Mouse (Mus musculus): ENCODE data around the gene Rhobtb3. TPM values are rescaled to one million over a fixed set of nuclear protein-coding genes. Genes with fewer than 3 reads are reported as not detected.

The Rhobtb3 gene
- polyA plus RNA-seq, 1 experiment from 2014 or later, result 29.7 TPM

- no peak overlapping the region for H3K4me3 ChIP-seq (replicated peaks)
- no peak overlapping the region for H3K9ac ChIP-seq
- H3K27me3 ChIP-seq (replicated peaks), result no peaks in the 10 kb centered on the region
- no peak overlapping the region for H3K4me2 ChIP-seq
- no peaks in the 10 kb centered on the region for H3K9me3 ChIP-seq
- H3K36me3 ChIP-seq, result no peaks in the 10 kb centered on the region
- WGBS, result 84% methylated on average over 5 of the region's 5 CpGs
- H3K27ac ChIP-seq, result no peak overlapping the region
- no peak for ATAC-seq (ENCODE audit: insufficient read depth, low FRiP score, low read depth)
- H3K4me1 ChIP-seq, result peaks cover 9% of the 10 kb centered on the region; the same call in 1 of the 2 replicates
These were observed 100.4 kb downstream of the Rhobtb3 start for GRCm38 (mm10) chr13:75843331-75843730.

GRCm38 (mm10) chr13:75841950-75842349, 101.8 kb downstream of the Rhobtb3 start:
- Histone ChIP-seq H3K36me3 (no peaks in the 10 kb centered on the region), H3K9ac (no peak overlapping the region), H3K4me3 (replicated peaks) (peak overlapping the region; percentile 60), H3K9me3 (no peaks in the 10 kb centered on the region), H3K27ac (no peak overlapping the region), H3K4me1 (peaks cover 9% of the 10 kb centered on the region; the same call in 1 of the 2 replicates), H3K4me2 (peak overlapping the region; percentile 68), H3K27me3 (replicated peaks) (no peaks in the 10 kb centered on the region)
- no peak for ATAC-seq (ENCODE audit: insufficient read depth, low FRiP score, low read depth)
- 71% methylated on average over 3 of the region's 3 CpGs for WGBS

- H3K4me3 ChIP-seq (replicated peaks), result peak overlapping the region; percentile 60
- no peak for ATAC-seq (ENCODE audit: insufficient read depth, low FRiP score, low read depth)
- peak overlapping the region; percentile 68 for H3K4me2 ChIP-seq
- WGBS, result 36% methylated on average over 6 of the region's 6 CpGs
- no peaks in the 10 kb centered on the region for H3K9me3 ChIP-seq
- H3K4me1 ChIP-seq, result peaks cover 9% of the 10 kb centered on the region; the same call in 1 of the 2 replicates
- H3K36me3 ChIP-seq, result no peaks in the 10 kb centered on the region
- H3K9ac ChIP-seq, result peak overlapping the region; percentile 34; the same call in 1 of the 2 replicates
- H3K27me3 ChIP-seq (replicated peaks), result no peaks in the 10 kb centered on the region
- H3K27ac ChIP-seq, result peak overlapping the region; percentile 87
These were observed 102.9 kb downstream of the Rhobtb3 start for GRCm38 (mm10) chr13:75840752-75841285.

GRCm38 (mm10) chr13:75839719-75840481, 103.8 kb downstream of the Rhobtb3 start, which contains the start of gene Glrx:
Gene Glrx (plus strand): TSS chr13:75839868.
- WGBS, result 0% methylated on average over 12 of the region's 12 CpGs
- Histone ChIP-seq H3K27me3 (replicated peaks) (no peaks in the 10 kb centered on the region), H3K4me3 (replicated peaks) (peak within 1 kb of the TSS; percentile 60), H3K36me3 (no peaks in the 10 kb centered on the region), H3K9me3 (no peaks in the 10 kb centered on the region), H3K27ac (peak within 1 kb of the TSS; percentile 87), H3K4me2 (peak within 1 kb of the TSS; percentile 68), H3K9ac (peak within 1 kb of the TSS; percentile 34), H3K4me1 (peaks cover 9% of the 10 kb centered on the region; the same call in 1 of the 2 replicates)
- ATAC-seq (ENCODE audit: insufficient read depth, low FRiP score, low read depth), result peak; percentile 82

GRCm38 (mm10) chr13:75838506-75838905, 105.2 kb downstream of the Rhobtb3 start:
- H3K27me3 ChIP-seq (replicated peaks), result no peaks in the 10 kb centered on the region
- H3K9ac ChIP-seq, result no peak overlapping the region
- H3K27ac ChIP-seq, result no peak overlapping the region
- peaks cover 9% of the 10 kb centered on the region; the same call in 1 of the 2 replicates for H3K4me1 ChIP-seq
- no peaks in the 10 kb centered on the region for H3K9me3 ChIP-seq
- H3K4me3 ChIP-seq (replicated peaks), result no peak overlapping the region
- H3K4me2 ChIP-seq, result no peak overlapping the region
- ATAC-seq (ENCODE audit: insufficient read depth, low FRiP score, low read depth), result no peak
- H3K36me3 ChIP-seq, result no peaks in the 10 kb centered on the region
- 87% methylated on average over 4 of the region's 4 CpGs for WGBS

GRCm38 (mm10) chr13:75835461-75835860, 108.3 kb downstream of the Rhobtb3 start:
- Histone ChIP-seq H3K27me3 (replicated peaks) (no peaks in the 10 kb centered on the region), H3K4me1 (0 out of 2 replicates have a peak, but pooled peaks cover 2% of the 10 kb centered on the region), H3K27ac (peak overlapping the region; percentile 0; the same call in 1 of the 2 replicates), H3K9me3 (no peaks in the 10 kb centered on the region), H3K36me3 (no peaks in the 10 kb centered on the region), H3K9ac (no peak overlapping the region), H3K4me3 (replicated peaks) (no peak overlapping the region), H3K4me2 (no peak overlapping the region)
- peak; percentile 35 for ATAC-seq (ENCODE audit: insufficient read depth, low FRiP score, low read depth)
- 64% methylated on average over 2 of the region's 2 CpGs for WGBS

- Histone ChIP-seq H3K4me3 (replicated peaks) (no peak overlapping the region), H3K9ac (no peak overlapping the region), H3K36me3 (no peaks in the 10 kb centered on the region), H3K27me3 (replicated peaks) (no peaks in the 10 kb centered on the region), H3K4me1 (no peaks in the 10 kb centered on the region), H3K27ac (no peak overlapping the region), H3K4me2 (no peak overlapping the region), H3K9me3 (no peaks in the 10 kb centered on the region)
- ATAC-seq (ENCODE audit: insufficient read depth, low FRiP score, low read depth), result no peak
These were observed 110.2 kb downstream of the Rhobtb3 start for GRCm38 (mm10) chr13:75833499-75833898.

- Histone ChIP-seq H3K27me3 (replicated peaks) (no peaks in the 10 kb centered on the region), H3K9ac (no peak overlapping the region), H3K27ac (no peak overlapping the region), H3K4me2 (no peak overlapping the region), H3K9me3 (no peaks in the 10 kb centered on the region), H3K4me3 (replicated peaks) (no peak overlapping the region), H3K36me3 (no peaks in the 10 kb centered on the region), H3K4me1 (no peaks in the 10 kb centered on the region)
- ATAC-seq (ENCODE audit: insufficient read depth, low FRiP score, low read depth), result no peak
These were observed 111.0 kb downstream of the Rhobtb3 start for GRCm38 (mm10) chr13:75832697-75833096.

GRCm38 (mm10) chr13:75831710-75832109, 112.0 kb downstream of the Rhobtb3 start:
- no peak overlapping the region for H3K4me3 ChIP-seq (replicated peaks)
- no peak overlapping the region for H3K27ac ChIP-seq
- no peaks in the 10 kb centered on the region for H3K9me3 ChIP-seq
- no peak for ATAC-seq (ENCODE audit: insufficient read depth, low FRiP score, low read depth)
- no peaks in the 10 kb centered on the region for H3K36me3 ChIP-seq
- 66% methylated on average over 6 of the region's 6 CpGs for WGBS
- no peaks in the 10 kb centered on the region for H3K4me1 ChIP-seq
- H3K9ac ChIP-seq, result no peak overlapping the region
- no peaks in the 10 kb centered on the region for H3K27me3 ChIP-seq (replicated peaks)
- no peak overlapping the region for H3K4me2 ChIP-seq

GRCm38 (mm10) chr13:75830708-75831107, 113.0 kb downstream of the Rhobtb3 start:
- H3K9ac ChIP-seq, result no peak overlapping the region
- H3K4me2 ChIP-seq, result no peak overlapping the region
- H3K4me1 ChIP-seq, result no peaks in the 10 kb centered on the region
- no peaks in the 10 kb centered on the region for H3K9me3 ChIP-seq
- no peak overlapping the region for H3K27ac ChIP-seq
- H3K27me3 ChIP-seq (replicated peaks), result no peaks in the 10 kb centered on the region
- WGBS, result 90% methylated on average over 1 of the region's 1 CpGs
- no peak overlapping the region for H3K4me3 ChIP-seq (replicated peaks)
- H3K36me3 ChIP-seq, result no peaks in the 10 kb centered on the region
- no peak for ATAC-seq (ENCODE audit: insufficient read depth, low FRiP score, low read depth)

- no peak for ATAC-seq (ENCODE audit: insufficient read depth, low FRiP score, low read depth)
- WGBS, result 91% methylated on average over 1 of the region's 1 CpGs
- H3K4me3 ChIP-seq (replicated peaks), result no peak overlapping the region
These were observed 118.3 kb downstream of the Rhobtb3 start for GRCm38 (mm10) chr13:75825388-75825787.

GRCm38 (mm10) chr13:75824611-75825319, 119.0 kb downstream of the Rhobtb3 start:
- Histone ChIP-seq H3K4me2 (no peak overlapping the region), H3K27ac (no peak overlapping the region), H3K9ac (no peak overlapping the region), H3K4me1 (no peaks in the 10 kb centered on the region), H3K27me3 (replicated peaks) (no peaks in the 10 kb centered on the region), H3K4me3 (replicated peaks) (no peak overlapping the region), H3K36me3 (no peaks in the 10 kb centered on the region), H3K9me3 (no peaks in the 10 kb centered on the region)
- no peak for ATAC-seq (ENCODE audit: insufficient read depth, low FRiP score, low read depth)
- WGBS, result 77% methylated on average over 5 of the region's 5 CpGs

More at GRCm38 (mm10) chr13:75825388-75825787, 118.3 kb downstream of the Rhobtb3 start:
- Histone ChIP-seq H3K9me3 (no peaks in the 10 kb centered on the region), H3K27me3 (replicated peaks) (no peaks in the 10 kb centered on the region), H3K27ac (no peak overlapping the region), H3K4me1 (no peaks in the 10 kb centered on the region), H3K9ac (no peak overlapping the region), H3K4me2 (no peak overlapping the region), H3K36me3 (no peaks in the 10 kb centered on the region)

Measured in stomach, embryonic 15.5 days (tissue).